Mouse (Mus musculus): Measurements from ENCODE around the gene Ttc7b.

Gene Ttc7b

GRCm38 (mm10) chr12:100382526-100382925 lies 138.1 kb downstream of the Ttc7b start:
- no peak for DNase-seq (ENCODE audit: low read depth, low spot score)

- DNase-seq (ENCODE audit: low read depth, low spot score): no peak
Measured at GRCm38 (mm10) chr12:100381941-100382340, 138.7 kb downstream of the Ttc7b start.

- peak; percentile 5 for DNase-seq (ENCODE audit: low read depth, low spot score)
Measured at GRCm38 (mm10) chr12:100380697-100381291, 139.8 kb downstream of the Ttc7b start.

GRCm38 (mm10) chr12:100379833-100380232 lies 140.8 kb downstream of the Ttc7b start:
- DNase-seq (ENCODE audit: low read depth, low spot score): no peak

- DNase-seq (ENCODE audit: low read depth, low spot score): no peak
Measured at GRCm38 (mm10) chr12:100378266-100378665, 142.4 kb downstream of the Ttc7b start.

- no peak for DNase-seq (ENCODE audit: low read depth, low spot score)
Measured at GRCm38 (mm10) chr12:100377791-100378190, 142.8 kb downstream of the Ttc7b start.

- DNase-seq (ENCODE audit: low read depth, low spot score): no peak
Measured at GRCm38 (mm10) chr12:100375801-100376200, 144.8 kb downstream of the Ttc7b start.

GRCm38 (mm10) chr12:100372785-100373184 lies 147.8 kb downstream of the Ttc7b start:
- DNase-seq (ENCODE audit: low read depth, low spot score): no peak

GRCm38 (mm10) chr12:100372015-100372414 lies 148.6 kb downstream of the Ttc7b start:
- no peak for DNase-seq (ENCODE audit: low read depth, low spot score)

- DNase-seq (ENCODE audit: low read depth, low spot score): no peak
Measured at GRCm38 (mm10) chr12:100369786-100370185, 150.8 kb downstream of the Ttc7b start.

GRCm38 (mm10) chr12:100369220-100369619 lies 151.4 kb downstream of the Ttc7b start:
- DNase-seq (ENCODE audit: low read depth, low spot score): no peak

GRCm38 (mm10) chr12:100361330-100361729 lies 159.3 kb downstream of the Ttc7b start:
- DNase-seq (ENCODE audit: low read depth, low spot score): no peak

GRCm38 (mm10) chr12:100358040-100358620 lies 162.5 kb downstream of the Ttc7b start:
- DNase-seq (ENCODE audit: low read depth, low spot score): no peak

GRCm38 (mm10) chr12:100356407-100356806 lies 164.2 kb downstream of the Ttc7b start:
- no peak for DNase-seq (ENCODE audit: low read depth, low spot score)

- DNase-seq (ENCODE audit: low read depth, low spot score): no peak
Measured at GRCm38 (mm10) chr12:100355565-100355964, 165.1 kb downstream of the Ttc7b start.

- DNase-seq (ENCODE audit: low read depth, low spot score): no peak
Measured at GRCm38 (mm10) chr12:100353954-100354353, 166.7 kb downstream of the Ttc7b start.

GRCm38 (mm10) chr12:100353075-100353782 lies 167.4 kb downstream of the Ttc7b start:
- no peak for DNase-seq (ENCODE audit: low read depth, low spot score)

- no peak for DNase-seq (ENCODE audit: low read depth, low spot score)
Measured at GRCm38 (mm10) chr12:100352094-100352493, 168.5 kb downstream of the Ttc7b start.

- DNase-seq (ENCODE audit: low read depth, low spot score): no peak
Measured at GRCm38 (mm10) chr12:100343554-100343953, 177.1 kb downstream of the Ttc7b start.

- DNase-seq (ENCODE audit: low read depth, low spot score): no peak
Measured at GRCm38 (mm10) chr12:100341614-100342013, 179.0 kb downstream of the Ttc7b start.

GRCm38 (mm10) chr12:100340901-100341460 lies 179.6 kb downstream of the Ttc7b start:
- DNase-seq (ENCODE audit: low read depth, low spot score): no peak

GRCm38 (mm10) chr12:100338055-100338454 lies 182.6 kb downstream of the Ttc7b start:
- no peak for DNase-seq (ENCODE audit: low read depth, low spot score)

Measured in forelimb bud, embryonic 11.5 days (tissue).